Mouse (Mus musculus) 3134 (cell line): ENCODE measurements around the gene Cdcp2.

ENCODE experiments used
- DNase-seq: peaks from one replicate; pipeline ENCODE4 v3.0.0-alpha.2; 2011; ENCODE audit warnings: low spot score; ENCODE audit not compliant: insufficient read length; ENCODE audit errors: extremely low read depth

The Cdcp2 gene

DNA sequence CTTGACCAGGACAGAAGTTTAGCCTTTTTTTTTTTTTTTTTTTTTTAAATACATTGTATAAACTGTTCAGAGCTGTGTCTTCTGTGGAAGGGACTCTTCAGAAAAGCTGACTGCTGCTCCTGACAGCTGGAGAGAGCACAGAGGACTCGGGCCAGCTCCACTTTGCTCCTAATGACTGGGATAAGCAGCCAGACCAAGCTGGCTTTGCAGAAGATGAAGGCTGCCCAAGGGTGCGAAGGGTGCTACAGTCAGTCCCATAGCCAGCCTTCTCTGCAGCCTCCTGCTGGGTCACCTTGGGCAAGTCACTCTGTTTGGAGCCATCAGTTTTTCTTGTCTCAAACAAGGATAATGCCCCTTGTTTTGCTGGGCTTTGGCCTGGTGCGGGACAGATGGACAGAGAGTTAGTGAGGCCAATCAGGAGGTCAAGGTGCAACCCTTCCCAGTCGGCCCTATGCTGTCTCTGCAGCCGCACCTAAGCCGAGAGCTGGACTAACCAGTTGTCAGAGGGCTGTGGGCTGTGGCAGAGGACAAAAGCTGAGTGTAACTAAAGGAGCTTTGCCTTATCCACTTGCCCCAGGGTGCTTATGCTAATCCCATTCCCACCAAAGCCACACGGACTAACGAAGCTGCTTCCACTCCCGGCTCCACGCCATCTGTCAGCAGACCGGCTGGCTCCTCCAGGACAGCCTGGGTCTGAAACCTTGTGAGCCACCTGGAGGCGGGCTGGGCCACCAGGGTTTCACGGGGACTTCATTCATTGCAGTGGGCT is 31.4 kb downstream of the Cdcp2 start:
- no peak for DNase-seq

DNA sequence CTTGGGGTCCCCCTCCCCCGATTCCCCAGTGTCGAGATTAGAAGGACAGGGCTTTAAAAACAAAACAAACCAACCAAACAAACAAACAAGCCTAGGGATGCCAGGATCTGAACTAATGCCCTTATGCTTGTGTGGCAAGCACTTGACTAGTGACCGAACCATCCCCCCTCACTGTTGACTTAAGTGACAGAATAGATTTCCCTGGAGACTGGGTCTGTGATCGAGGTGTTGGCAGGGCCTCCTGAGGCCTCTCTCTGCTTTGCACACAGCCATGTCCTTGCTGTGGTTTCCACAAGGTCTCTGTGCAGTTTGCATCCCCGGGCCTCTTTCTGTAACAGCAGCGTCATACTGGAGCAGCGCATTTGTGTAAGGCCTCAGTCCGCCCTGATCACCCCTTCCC is 32.7 kb downstream of the Cdcp2 start:
- no peak for DNase-seq

DNA sequence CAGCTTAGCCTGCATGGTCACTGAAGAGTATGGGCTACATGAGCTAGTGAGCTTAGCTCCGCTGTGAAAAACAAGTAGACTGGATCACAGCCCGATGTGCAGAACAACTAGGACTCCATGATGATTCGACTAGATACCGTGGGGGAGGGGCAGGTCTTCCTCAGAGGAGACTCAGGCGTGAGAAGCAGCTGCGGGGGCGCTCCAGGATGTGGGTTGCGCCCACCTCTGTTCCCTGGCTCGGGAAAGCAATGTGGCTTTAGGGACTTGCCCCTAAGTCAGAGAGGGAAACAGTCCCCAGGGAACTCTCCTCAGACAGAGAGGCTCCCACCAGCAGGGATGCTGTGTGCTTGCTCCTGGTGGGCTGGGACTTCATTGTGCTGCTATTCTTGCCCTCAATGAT is 33.8 kb downstream of the Cdcp2 start:
- DNase-seq, result no peak

DNA sequence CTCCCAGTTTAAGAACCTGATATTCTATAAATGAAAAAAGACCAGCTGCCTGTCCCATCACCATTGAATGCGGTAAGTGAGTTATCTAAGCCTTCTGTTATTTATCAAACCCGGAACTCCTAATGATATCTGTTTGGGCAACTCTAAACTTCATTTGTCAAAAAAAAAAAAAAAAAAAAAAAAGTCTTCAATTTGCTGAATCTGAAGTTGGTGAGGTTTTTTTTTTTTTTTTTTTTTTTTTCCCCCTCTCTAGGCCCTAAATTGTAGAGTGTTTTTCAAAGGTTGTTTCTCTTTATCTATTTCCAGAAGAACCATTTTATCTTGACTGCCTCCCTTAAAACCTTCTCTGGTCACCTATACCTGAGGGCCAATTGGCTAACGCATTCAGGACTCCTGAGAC is 38.2 kb downstream of the Cdcp2 start:
- DNase-seq, result no peak

DNA sequence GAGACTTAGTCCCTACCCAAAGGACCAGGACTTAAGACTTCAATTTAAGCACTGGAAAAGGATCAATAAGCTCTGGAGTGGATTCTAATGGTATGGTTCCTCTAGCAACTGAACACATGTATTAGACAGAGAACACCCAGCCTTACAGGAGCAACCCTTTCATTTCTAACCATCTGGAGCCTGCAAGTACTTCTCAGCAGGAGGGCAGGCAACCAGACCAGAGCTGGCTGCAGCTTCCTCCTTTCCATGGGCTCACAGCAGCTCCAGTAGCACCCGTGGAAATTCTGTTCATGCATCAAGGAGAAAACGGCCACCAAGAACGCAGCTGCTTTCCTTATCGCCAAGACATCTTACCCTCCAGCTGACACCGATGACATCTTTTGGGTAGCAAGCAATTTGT is 39.0 kb downstream of the Cdcp2 start:
- DNase-seq, result no peak

DNA sequence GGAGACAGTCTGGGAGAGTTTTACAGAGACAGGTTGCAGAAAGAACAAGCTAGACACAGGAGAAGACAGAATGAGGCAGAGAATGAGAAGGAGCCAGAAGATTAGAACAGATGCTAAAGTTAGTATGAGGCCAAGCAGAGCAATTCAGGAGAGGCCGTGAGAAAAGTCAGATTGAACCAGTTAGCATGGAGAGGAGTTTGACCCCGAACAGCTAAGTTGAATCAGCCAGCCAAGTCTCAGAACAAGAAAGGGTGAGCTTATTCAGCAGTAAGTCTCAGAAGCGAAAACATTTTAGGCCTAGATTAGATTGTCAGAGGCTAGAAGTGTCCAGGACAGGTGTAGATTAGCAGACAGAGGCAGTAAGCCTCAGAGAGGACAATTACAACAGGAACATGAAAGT is 39.8 kb downstream of the Cdcp2 start:
- no peak for DNase-seq

DNA sequence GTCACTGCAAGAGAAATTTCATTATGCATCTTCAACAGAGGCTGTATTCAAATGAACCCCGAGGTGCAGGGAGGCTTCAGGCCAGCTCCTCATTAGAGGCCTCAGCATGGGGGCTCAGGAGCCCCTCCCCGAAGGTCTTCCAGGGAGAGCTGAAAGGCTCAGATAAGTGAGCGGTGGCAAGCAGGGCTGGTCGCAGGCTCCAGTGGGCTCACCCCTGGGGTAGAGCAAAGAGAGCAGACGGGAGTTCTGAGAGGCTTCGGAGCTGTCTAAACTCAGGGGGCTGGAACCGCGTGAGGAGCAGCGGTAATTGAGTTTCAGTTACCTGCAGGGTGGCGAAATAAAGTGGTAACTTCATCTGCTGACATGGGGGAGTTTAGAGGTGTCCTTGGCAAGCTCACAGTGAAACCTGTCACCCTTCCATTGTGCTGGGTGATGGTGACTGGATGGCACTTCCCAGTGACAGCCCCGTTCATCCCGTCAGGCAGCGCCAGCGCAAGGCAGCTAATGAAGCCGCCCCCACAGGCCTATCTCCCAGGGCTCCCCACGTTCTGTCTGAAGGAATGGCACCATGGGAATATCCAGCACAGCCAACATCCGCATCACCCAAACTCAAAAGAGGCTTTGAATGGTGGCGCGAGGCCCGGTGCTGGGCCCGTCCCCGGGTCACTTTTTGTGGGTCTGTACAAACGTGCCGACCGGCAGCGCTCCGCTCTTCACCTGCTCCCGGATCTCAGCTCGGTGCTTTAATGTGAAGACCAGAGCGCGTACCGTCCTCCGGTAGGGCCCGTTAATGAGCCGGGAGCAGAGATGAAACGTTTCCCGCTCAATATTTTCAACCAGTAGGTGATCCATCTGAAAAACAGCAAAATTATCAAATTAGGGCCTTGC is 42.5 kb downstream of the Cdcp2 start:
- no peak for DNase-seq

DNA sequence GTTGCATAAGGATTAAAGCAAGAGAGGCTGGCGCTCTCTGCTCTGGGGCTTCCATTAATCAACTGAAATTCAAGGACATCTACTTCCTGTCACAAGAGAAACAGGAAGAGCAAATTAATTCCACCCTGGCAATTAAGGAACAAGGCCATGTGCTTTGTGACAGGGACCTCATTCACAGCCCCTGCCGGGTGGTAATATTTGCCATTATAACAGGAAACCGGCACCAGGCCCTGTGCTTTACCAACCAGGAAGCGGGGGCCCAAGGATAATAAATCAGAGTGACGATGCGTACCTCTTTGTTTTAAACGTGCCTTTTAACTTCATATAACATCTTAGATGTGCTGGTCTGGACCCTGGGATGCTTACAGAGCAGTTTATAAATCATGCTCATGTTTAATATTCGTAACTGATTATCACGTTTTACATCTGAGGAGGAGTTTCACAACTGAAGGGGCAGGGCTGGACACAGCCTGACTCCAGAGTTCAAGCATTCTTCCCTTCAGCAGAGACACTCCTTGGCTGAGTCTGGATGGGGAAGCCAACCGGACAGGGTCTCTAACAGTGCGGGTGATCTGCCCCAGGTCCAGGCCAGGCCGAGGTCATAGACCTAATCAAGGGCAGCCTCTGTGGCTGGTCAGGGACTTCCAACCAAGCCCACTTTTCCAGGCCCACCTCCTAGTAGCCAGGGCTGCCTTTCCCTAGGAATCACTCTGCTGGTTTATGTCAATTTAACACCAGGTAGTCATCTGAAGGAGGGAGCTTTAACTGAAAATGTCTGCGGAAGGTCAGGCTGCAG is 43.3 kb downstream of the Cdcp2 start:
- DNase-seq, result no peak

DNA sequence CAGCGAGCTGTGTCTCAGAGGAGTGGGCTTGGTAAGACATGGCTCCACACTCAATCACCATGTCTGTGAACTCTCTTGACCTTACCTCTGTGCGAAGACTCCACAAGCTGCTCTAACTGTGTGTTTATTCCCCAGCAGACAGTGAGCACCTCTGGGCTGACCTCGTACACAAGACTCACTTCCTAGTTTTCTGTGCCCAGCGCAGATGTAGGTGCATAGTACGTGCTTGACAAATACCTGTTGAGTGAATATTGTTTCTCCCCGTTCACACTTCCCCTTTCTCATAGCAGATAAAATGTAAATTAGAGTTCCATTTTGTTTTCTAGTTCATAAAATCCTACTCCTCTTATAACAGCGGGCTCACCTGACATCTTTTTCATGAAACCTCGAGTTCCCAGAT is 46.8 kb downstream of the Cdcp2 start:
- DNase-seq, result no peak

DNA sequence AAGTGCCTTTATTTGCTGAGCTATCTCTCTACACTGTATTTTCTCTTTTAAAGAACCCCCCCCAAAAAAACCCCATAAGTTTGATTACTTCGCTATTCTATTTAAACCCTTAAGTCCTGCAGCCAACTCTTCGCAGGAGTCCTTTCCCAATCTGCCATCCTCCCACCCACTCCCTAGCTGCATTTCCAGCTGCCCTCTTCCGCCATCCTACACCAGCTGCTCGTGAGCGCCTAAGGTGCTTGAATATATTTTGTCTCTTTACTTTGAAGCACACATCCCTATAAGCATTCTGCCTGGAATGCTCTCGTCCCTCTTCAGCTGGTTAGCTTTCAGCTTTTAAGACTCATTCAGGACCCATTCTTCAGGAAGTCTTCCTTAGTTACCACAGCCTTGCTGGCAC is 54.3 kb downstream of the Cdcp2 start:
- no peak for DNase-seq

DNA sequence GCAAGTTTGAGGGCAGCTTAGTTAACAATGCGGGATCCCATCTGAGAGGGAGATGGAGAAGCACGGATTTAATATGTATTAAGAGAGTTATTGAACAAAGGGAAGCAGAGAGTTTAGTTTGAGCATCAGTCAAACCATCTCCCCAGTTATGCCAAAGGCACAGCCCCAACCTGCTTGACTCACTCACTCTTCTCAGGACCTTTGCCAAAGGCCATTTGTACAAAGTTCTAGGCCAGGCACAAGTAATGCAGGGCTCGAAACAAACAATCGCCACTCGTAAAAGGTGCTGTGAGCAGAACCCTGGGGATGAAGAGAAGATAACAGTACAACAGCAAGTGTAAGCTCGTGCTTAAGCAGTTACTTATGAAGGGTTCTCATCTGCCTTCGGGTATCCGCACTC is 55.9 kb downstream of the Cdcp2 start:
- DNase-seq, result no peak

DNA sequence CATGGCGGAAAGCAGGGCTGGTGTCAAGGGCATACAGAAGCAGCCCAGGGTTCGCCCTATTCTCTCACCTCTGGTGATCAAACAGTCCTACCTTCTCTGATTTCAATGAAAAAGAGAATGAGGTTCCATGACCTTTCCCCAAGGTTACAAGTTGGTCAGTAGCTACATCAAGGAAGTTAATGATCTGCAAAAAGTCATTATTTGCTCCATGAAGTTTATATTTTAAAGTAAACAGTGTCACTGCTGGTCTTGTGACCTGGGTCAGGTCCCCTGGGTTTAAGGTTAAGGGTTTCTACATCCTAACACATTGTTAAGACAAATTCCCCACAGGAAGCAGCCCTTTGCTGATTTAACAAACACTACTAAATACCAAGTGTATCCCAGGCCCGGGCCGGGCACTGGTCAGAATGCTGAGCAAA is 60.3 kb downstream of the Cdcp2 start:
- DNase-seq, result no peak

DNA sequence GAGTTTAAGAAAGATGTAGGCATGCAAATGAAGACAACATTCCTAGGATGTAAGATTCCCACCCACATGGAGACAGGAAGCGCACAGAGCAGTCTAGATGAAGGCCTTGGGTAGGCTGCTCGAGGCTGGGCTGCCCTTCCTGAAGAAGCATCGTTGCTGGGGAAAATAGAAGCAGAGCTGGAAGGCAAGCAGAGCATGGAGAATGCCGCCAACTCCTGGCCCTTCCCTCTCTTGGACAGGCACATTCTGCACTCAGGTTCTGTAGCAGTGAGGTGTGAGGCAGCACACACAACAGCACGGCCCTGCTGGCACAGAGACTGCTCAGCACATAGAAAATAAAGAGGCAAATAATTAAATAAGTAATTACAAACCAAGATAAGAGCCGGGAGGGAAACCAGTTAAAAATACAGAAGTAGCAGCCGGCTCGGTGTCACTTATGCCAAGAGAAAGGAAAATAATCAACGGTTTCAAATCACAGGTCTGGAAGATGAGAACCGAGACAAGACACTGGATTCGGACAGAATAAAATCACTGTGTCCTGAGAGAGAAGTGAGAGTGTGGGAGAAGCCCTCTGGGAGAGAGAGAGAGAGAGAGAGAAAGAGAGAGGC is 62.6 kb downstream of the Cdcp2 start:
- no peak for DNase-seq

DNA sequence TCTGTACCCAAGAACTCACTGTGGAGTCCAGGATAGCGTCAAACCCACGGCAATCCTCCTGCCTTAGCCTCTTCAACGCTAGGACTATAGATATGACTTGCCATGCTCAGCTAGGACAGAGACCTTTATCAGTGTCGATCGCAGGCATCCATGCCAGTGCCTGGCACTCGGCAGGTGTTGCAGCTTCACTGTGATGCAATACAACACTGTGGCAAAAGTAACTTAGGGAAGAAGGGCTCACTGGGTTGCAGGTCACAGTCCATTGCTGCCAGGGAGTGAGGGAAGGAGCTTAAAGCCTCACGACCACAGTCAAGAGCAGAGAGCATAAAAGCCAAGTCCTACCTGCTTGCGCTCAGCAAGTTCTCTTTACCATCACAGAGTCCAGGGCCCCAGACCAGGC is 63.5 kb downstream of the Cdcp2 start:
- no peak for DNase-seq
